Mouse (Mus musculus) limb, embryonic 12.5 days (tissue): ENCODE data around the gene Morf4l2. TPM values are rescaled to one million over a fixed set of nuclear protein-coding genes. Genes with fewer than 3 reads are reported as not detected.

ENCODE experiments used
- ATAC-seq: fragments of 200-750 bp; cut with Nextera tagmentation; 2 replicates; pipeline ENCODE4 v1.8.0; 2017; ENCODE audit warnings: low read depth, moderate TSS enrichment; ENCODE audit not compliant: insufficient number of reproducible peaks, insufficient read depth, low FRiP score, low TSS enrichment
- H3K27ac ChIP-seq: fragments of 300-500 bp; sonication (generic); 2 replicates; pipeline ENCODE4 v1.5.1; 2016; ENCODE audit warnings: mild to moderate bottlenecking, moderate library complexity
- H3K27me3 ChIP-seq: fragments of 300-500 bp; sonication (generic); 2 replicates; pipeline ENCODE4 v1.6.1; 2016; ENCODE audit warnings: mild to moderate bottlenecking, moderate library complexity
- H3K36me3 ChIP-seq: fragments of 300-500 bp; sonication (generic); 2 replicates; pipeline ENCODE4 v1.6.1; 2016; ENCODE audit warnings: mild to moderate bottlenecking, moderate library complexity
- H3K4me1 ChIP-seq: fragments of 300-500 bp; sonication (generic); replicated peaks from 2 replicates; pipeline ENCODE4 v1.6.1; 2016
- H3K4me2 ChIP-seq: fragments of 300-500 bp; sonication (generic); 2 replicates; pipeline ENCODE4 v1.6.1; 2016; ENCODE audit warnings: mild to moderate bottlenecking, moderate library complexity
- H3K4me3 ChIP-seq: fragments of 300-500 bp; sonication (generic); replicated peaks from 2 replicates; pipeline ENCODE4 v1.5.1; 2016; ENCODE audit warnings: mild to moderate bottlenecking
- H3K9ac ChIP-seq: fragments of 300-500 bp; sonication (generic); replicated peaks from 2 replicates; pipeline ENCODE4 v1.6.1; 2016; ENCODE audit warnings: mild to moderate bottlenecking, moderate library complexity
- H3K9me3 ChIP-seq: fragments of 300-500 bp; sonication (generic); 2 replicates; pipeline ENCODE4 v1.6.1; 2016; ENCODE audit warnings: mild to moderate bottlenecking, moderate library complexity
- WGBS: fragments of 180-500 bp; shearing (Covaris S2); methylation state at CpG from one replicate; pipeline ENCODE4 v1.1.7; 2016; 5-methylcytosine and 5-hydroxymethylcytosine counted together
- polyA plus RNA-seq: library from polyadenylated mRNA; unstranded; fragments of >200 nt; fragmentation: Nextera tagmentation; extraction: Ambion mirVana; gene quantifications from 2 replicates; pipeline ENCODE4 v1.2.1, GENCODE M21; 2016

Gene Morf4l2
- 576 and 582 TPM in 2 replicates for polyA plus RNA-seq

GRCm38 (mm10) chrX:136743459-136743858 lies at the start of gene Morf4l2:
Morf4l2 (minus strand) TSS chrX:136743690.
- peak within 1 kb of the TSS; percentile 86 for H3K27ac ChIP-seq
- H3K9me3 ChIP-seq: no peaks in the 10 kb centered on the region
- 0 out of 2 replicates have a peak within 1 kb of the TSS, but pooled peaks have one; percentile 51 for H3K9ac ChIP-seq
- H3K27me3 ChIP-seq: peaks cover 2% of the 10 kb centered on the region; the same call in 1 of the 2 replicates
- 0 out of 2 replicates have a peak, but pooled peaks cover 2% of the 10 kb centered on the region for H3K4me1 ChIP-seq
- WGBS: 88% methylated on average over 12 of the region's 12 CpGs
- peak within 1 kb of the TSS; percentile 51 for H3K4me2 ChIP-seq
- H3K36me3 ChIP-seq: peaks cover 5% of the 10 kb centered on the region; the same call in 1 of the 2 replicates
- peak within 1 kb of the TSS; percentile 47 for H3K4me3 ChIP-seq
- ATAC-seq: no peak

GRCm38 (mm10) chrX:136789446-136789845 lies 46.0 kb upstream of the Morf4l2 start:
- H3K4me2 ChIP-seq: no peak overlapping the region
- no peak for ATAC-seq
- no peak overlapping the region for H3K9ac ChIP-seq
- H3K9me3 ChIP-seq: no peaks in the 10 kb centered on the region
- no peak overlapping the region for H3K4me3 ChIP-seq
- H3K36me3 ChIP-seq: no peaks in the 10 kb centered on the region
- peaks cover 26% of the 10 kb centered on the region for H3K27me3 ChIP-seq
- H3K4me1 ChIP-seq: no peaks in the 10 kb centered on the region
- WGBS: 82% methylated on average over 4 of the region's 4 CpGs
- no peak overlapping the region for H3K27ac ChIP-seq

GRCm38 (mm10) chrX:136780041-136780440 lies 36.6 kb upstream of the Morf4l2 start, which contains the start of gene Glra4:
Glra4 (minus strand) TSS chrX:136780141.
- Histone ChIP-seq H3K9ac (no peak within 1 kb of the TSS), H3K9me3 (no peaks in the 10 kb centered on the region), H3K4me3 (no peak within 1 kb of the TSS), H3K27me3 (peaks cover 52% of the 10 kb centered on the region), H3K36me3 (no peaks in the 10 kb centered on the region), H3K27ac (no peak within 1 kb of the TSS), H3K4me2 (no peak within 1 kb of the TSS), H3K4me1 (no peaks in the 10 kb centered on the region)
- no peak for ATAC-seq
- 87% methylated on average over 3 of the region's 3 CpGs for WGBS

- H3K36me3 ChIP-seq: no peaks in the 10 kb centered on the region
- ATAC-seq: no peak
- no peaks in the 10 kb centered on the region for H3K4me1 ChIP-seq
- no peak overlapping the region for H3K4me2 ChIP-seq
- no peak overlapping the region for H3K9ac ChIP-seq
- H3K4me3 ChIP-seq: no peak overlapping the region
- H3K27me3 ChIP-seq: peaks cover 49% of the 10 kb centered on the region
- H3K9me3 ChIP-seq: no peaks in the 10 kb centered on the region
- 55% methylated on average over 2 of the region's 2 CpGs for WGBS
- no peak overlapping the region for H3K27ac ChIP-seq
Measured at GRCm38 (mm10) chrX:136779262-136779661, 35.8 kb upstream of the Morf4l2 start.

GRCm38 (mm10) chrX:136778046-136778445 lies 34.6 kb upstream of the Morf4l2 start:
- no peak for ATAC-seq
- peaks cover 49% of the 10 kb centered on the region for H3K27me3 ChIP-seq
- H3K4me1 ChIP-seq: no peaks in the 10 kb centered on the region
- no peak overlapping the region for H3K9ac ChIP-seq
- H3K4me2 ChIP-seq: no peak overlapping the region
- no peaks in the 10 kb centered on the region for H3K36me3 ChIP-seq
- H3K9me3 ChIP-seq: no peaks in the 10 kb centered on the region
- H3K27ac ChIP-seq: no peak overlapping the region
- no peak overlapping the region for H3K4me3 ChIP-seq
- 79% methylated on average over 3 of the region's 3 CpGs for WGBS

GRCm38 (mm10) chrX:136773035-136773434 lies 29.5 kb upstream of the Morf4l2 start:
- H3K27ac ChIP-seq: no peak overlapping the region
- no peaks in the 10 kb centered on the region; the same call in 1 of the 2 replicates for H3K36me3 ChIP-seq
- H3K9me3 ChIP-seq: no peaks in the 10 kb centered on the region
- peaks cover 12% of the 10 kb centered on the region; the same call in 1 of the 2 replicates for H3K27me3 ChIP-seq
- ATAC-seq: no peak
- WGBS: 80% methylated on average over 1 of the region's 1 CpGs
- H3K4me1 ChIP-seq: no peaks in the 10 kb centered on the region
- H3K4me3 ChIP-seq: no peak overlapping the region
- no peak overlapping the region for H3K9ac ChIP-seq
- H3K4me2 ChIP-seq: no peak overlapping the region

- Histone ChIP-seq H3K9ac (no peak overlapping the region), H3K27ac (no peak overlapping the region), H3K27me3 (peaks cover 5% of the 10 kb centered on the region; the same call in 1 of the 2 replicates), H3K36me3 (peaks cover 13% of the 10 kb centered on the region), H3K4me2 (no peak overlapping the region), H3K4me3 (no peak overlapping the region), H3K4me1 (no peaks in the 10 kb centered on the region), H3K9me3 (no peaks in the 10 kb centered on the region)
- no peak for ATAC-seq
- WGBS: 83% methylated on average over 11 of the region's 11 CpGs
Measured at GRCm38 (mm10) chrX:136761103-136762074, 17.9 kb upstream of the Morf4l2 start.

GRCm38 (mm10) chrX:136755464-136755863 lies 12.0 kb upstream of the Morf4l2 start:
- Histone ChIP-seq H3K9ac (no peak overlapping the region), H3K4me2 (no peak overlapping the region), H3K36me3 (peaks cover 6% of the 10 kb centered on the region), H3K4me1 (no peaks in the 10 kb centered on the region), H3K27ac (no peak overlapping the region), H3K27me3 (no peaks in the 10 kb centered on the region), H3K9me3 (no peaks in the 10 kb centered on the region), H3K4me3 (no peak overlapping the region)
- ATAC-seq: no peak
- WGBS: 91% methylated on average over 3 of the region's 3 CpGs

GRCm38 (mm10) chrX:136749329-136749728 lies 5.8 kb upstream of the Morf4l2 start:
- no peaks in the 10 kb centered on the region for H3K9me3 ChIP-seq
- no peak overlapping the region for H3K4me2 ChIP-seq
- no peaks in the 10 kb centered on the region; the same call in 1 of the 2 replicates for H3K27me3 ChIP-seq
- ATAC-seq: no peak
- no peak overlapping the region for H3K4me3 ChIP-seq
- H3K27ac ChIP-seq: no peak overlapping the region
- H3K9ac ChIP-seq: no peak overlapping the region
- no peaks in the 10 kb centered on the region for H3K4me1 ChIP-seq
- H3K36me3 ChIP-seq: peaks cover 7% of the 10 kb centered on the region; the same call in 1 of the 2 replicates
- 87% methylated on average over 4 of the region's 4 CpGs for WGBS

GRCm38 (mm10) chrX:136744663-136745062 lies 1.2 kb upstream of the Morf4l2 start:
- H3K4me2 ChIP-seq: no peak overlapping the region
- no peak overlapping the region for H3K4me3 ChIP-seq
- no peak overlapping the region for H3K9ac ChIP-seq
- peaks cover 7% of the 10 kb centered on the region; the same call in 1 of the 2 replicates for H3K36me3 ChIP-seq
- no peak overlapping the region for H3K27ac ChIP-seq
- no peaks in the 10 kb centered on the region for H3K4me1 ChIP-seq
- WGBS: 83% methylated on average over 8 of the region's 8 CpGs
- no peak for ATAC-seq
- no peaks in the 10 kb centered on the region for H3K9me3 ChIP-seq
- peaks cover 2% of the 10 kb centered on the region for H3K27me3 ChIP-seq

GRCm38 (mm10) chrX:136742661-136743103 lies 808 bp downstream of the Morf4l2 start:
- no peak for ATAC-seq
- Histone ChIP-seq H3K9me3 (no peaks in the 10 kb centered on the region), H3K4me3 (peak overlapping the region; percentile 47), H3K36me3 (peaks cover 6% of the 10 kb centered on the region; the same call in 1 of the 2 replicates), H3K27ac (peak overlapping the region; percentile 86), H3K4me2 (peak overlapping the region; percentile 51), H3K9ac (peak overlapping the region; percentile 51; the same call in 1 of the 2 replicates), H3K4me1 (0 out of 2 replicates have a peak, but pooled peaks cover 2% of the 10 kb centered on the region), H3K27me3 (peaks cover 2% of the 10 kb centered on the region; the same call in 1 of the 2 replicates)
- 34% methylated on average over 5 of the region's 5 CpGs for WGBS
